Comparison of ENCODE assay signal across 9 mouse cellular contexts in genomic region chr10:68356973-68357372, GRCm38 (mm10).
A peak's percentile ranks its signal among the peaks of the same experiment; 100 is the strongest.
DNase-seq lines count a peak whose midpoint lies in the region; ATAC-seq and TF ChIP-seq lines count a peak whose summit lies in the region.
"Had no signal": no experiment of that assay in that cellular context is flagged by ENCODE, and none has a peak within 500 bp of the region (broad histone marks: within the 10 kb centered on the region; RNA-seq: fewer than 3 reads in every experiment).

No protein-coding gene starts in this region.

- no peak for DNase-seq in left cerebral cortex, adult 2 months (ENCODE audit: extremely low spot score in 1 of 2, low spot score in 2 of 2)
- no peak for DNase-seq in left cerebral cortex, postnatal 4 days
- DNase-seq in brain, embryonic 14.5 days (ENCODE audit: low read depth): peak; percentile 53
- DNase-seq in kidney, postnatal 10 days: peak; percentile 66
- peak; percentile 55 for DNase-seq in splenic B cell, adult 2 months (ENCODE audit: low read depth, low spot score)
- DNase-seq in cerebellum, adult 11-12 months: no peak

- WGBS in heart, embryonic 12.5 days: 78% methylated on average over 6 of the region's 6 CpGs

- H3K4me1 ChIP-seq in heart, embryonic 12.5 days (replicated peaks): peaks cover 3% of the 10 kb centered on the region

- peaks cover 3% of the 10 kb centered on the region; the same call in 1 of the 2 replicates for H3K9me3 ChIP-seq in heart, embryonic 12.5 days (replicated peaks)

- intact Hi-C loops in left cerebral cortex, adult 2 months (cut with DNase I): loop anchor here (5.0 to 10.0 kb wide), 2 partner anchors 105 to 548 kb away; no protein-coding TSS in a partner anchor
- intact Hi-C loops in left cerebral cortex, postnatal 4 days (cut with DNase I): no loop called here

- no peaks in the 10 kb centered on the region for H3K27me3 ChIP-seq in splenic B cell, adult 2 months (ENCODE audit: control insufficient read depth, insufficient read depth, low read length, poor library complexity, severe bottlenecking)
- H3K27me3 ChIP-seq in heart, embryonic 12.5 days (replicated peaks): no peaks in the 10 kb centered on the region

- TF ChIP-seq POLR2A in brain, embryonic 14.5 days (IDR thresholded peaks at IDR 0.05; ENCODE audit: borderline replicate concordance, extremely low read depth, insufficient read depth, insufficient read length, poor library complexity, severe bottlenecking): no peak

- H3K27ac ChIP-seq in left cerebral cortex, adult 2 months: no peak overlapping the region
- H3K27ac ChIP-seq in heart, embryonic 12.5 days (ENCODE audit: poor library complexity, severe bottlenecking): no peak overlapping the region
- H3K27ac ChIP-seq: macrophage had no signal

- H3K4me2 ChIP-seq in heart, embryonic 12.5 days: no peak overlapping the region

- H3K9ac ChIP-seq in heart, embryonic 12.5 days: no peak overlapping the region

- H3K36me3 ChIP-seq in splenic B cell, adult 2 months (ENCODE audit: control insufficient read depth, insufficient read depth, low read length, poor library complexity, severe bottlenecking): no peaks in the 10 kb centered on the region
- H3K36me3 ChIP-seq in heart, embryonic 12.5 days: no peaks in the 10 kb centered on the region

- H3K4me3 ChIP-seq in left cerebral cortex, adult 2 months: no peak overlapping the region
- no peak overlapping the region for H3K4me3 ChIP-seq in heart, embryonic 12.5 days

- peak; percentile 56 for ATAC-seq in CD4-positive, CD25-positive, alpha-beta regulatory T cell, adult 4 months
- no peak for ATAC-seq in heart, embryonic 12.5 days (ENCODE audit: insufficient number of reproducible peaks, low FRiP score)

- TF ChIP-seq CTCF in left cerebral cortex, adult 2 months (IDR thresholded peaks at IDR 0.05): peak; percentile 47
- peak; percentile 28; the same call in 1 of the 2 replicates for TF ChIP-seq CTCF in brain, embryonic 14.5 days (IDR thresholded peaks at IDR 0.05; ENCODE audit: borderline replicate concordance, extremely low read depth, insufficient read depth, insufficient read length)

Comparison
In these comparisons a context has a peak if more than half of its experiments do, and no peak if none do; other contexts are left out.
1. DNase-seq: peak in brain, embryonic 14.5 days (single experiment), kidney, postnatal 10 days (single experiment) and splenic B cell, adult 2 months (single experiment); none in left cerebral cortex, adult 2 months (0 of 2), left cerebral cortex, postnatal 4 days (single experiment) and cerebellum, adult 11-12 months (single experiment).